ENCODE assay signal across 10 mouse cellular contexts in genomic region chr8:79712676-79713075, GRCm38 (mm10). TPM values are rescaled to one million over a fixed set of nuclear protein-coding genes. Genes with fewer than 3 reads are reported as not detected.
A peak's percentile ranks its signal among the peaks of the same experiment; 100 is the strongest.
DNase-seq lines count a peak whose midpoint lies in the region; ATAC-seq and TF ChIP-seq lines count a peak whose summit lies in the region.
"Had no signal": no experiment of that assay in that cellular context is flagged by ENCODE, and none has a peak within 500 bp of the region (broad histone marks: within the 10 kb centered on the region; RNA-seq: fewer than 3 reads in every experiment).

No protein-coding gene starts in this region.

- DNase-seq in kidney, adult 18-20 months, result no peak
- DNase-seq in embryonic facial prominence, embryonic 10.5 days (ENCODE audit: low spot score), result no peak
- no peak for DNase-seq in hindbrain, postnatal 0 days (ENCODE audit: low spot score)
- no peak for DNase-seq in midbrain, embryonic 14.5 days
- DNase-seq in left cerebral cortex, adult 18-20 months (ENCODE audit: low spot score in 2 of 2), result no peak
- no peak for DNase-seq in layer of hippocampus, adult 9-10 months (ENCODE audit: low spot score)
- DNase-seq in urinary bladder, postnatal 25 days (ENCODE audit: low spot score), result no peak
- DNase-seq: retina, postnatal 1 day had no signal

- no peak for TF ChIP-seq CTCF in hindbrain, postnatal 0 days (IDR thresholded peaks at IDR 0.05; ENCODE audit: low read depth)

- H3K4me2 ChIP-seq in kidney, embryonic 16.5 days (replicated peaks; ENCODE audit: low read depth, low read length), result peak overlapping the region; percentile 45
- H3K4me2 ChIP-seq in hindbrain, postnatal 0 days (ENCODE audit: low read depth, low read length), result peak overlapping the region; percentile 83
- peak overlapping the region; percentile 78 for H3K4me2 ChIP-seq in midbrain, embryonic 14.5 days (ENCODE audit: low read length)

- ATAC-seq in kidney, embryonic 16.5 days (ENCODE audit: low FRiP score, low TSS enrichment), result no peak
- no peak for ATAC-seq in hindbrain, postnatal 0 days
- no peak for ATAC-seq in midbrain, embryonic 14.5 days (ENCODE audit: low FRiP score, low TSS enrichment)
- ATAC-seq: Patski had no signal

- WGBS in kidney, embryonic 16.5 days, result 61% methylated on average over 6 of the region's 6 CpGs
- WGBS in embryonic facial prominence, embryonic 10.5 days, result 51% methylated on average over 6 of the region's 6 CpGs
- 56% methylated on average over 6 of the region's 6 CpGs for WGBS in hindbrain, postnatal 0 days
- WGBS in midbrain, embryonic 14.5 days, result 57% methylated on average over 6 of the region's 6 CpGs

- no peak overlapping the region for H3K27ac ChIP-seq in kidney, embryonic 16.5 days (ENCODE audit: low read length)
- no peak overlapping the region for H3K27ac ChIP-seq in embryonic facial prominence, embryonic 10.5 days (replicated peaks)
- H3K27ac ChIP-seq in hindbrain, postnatal 0 days, result no peak overlapping the region
- no peak overlapping the region for H3K27ac ChIP-seq in midbrain, embryonic 14.5 days (replicated peaks; ENCODE audit: low read depth, low read length)

- no peaks in the 10 kb centered on the region for H3K27me3 ChIP-seq in kidney, embryonic 16.5 days (ENCODE audit: insufficient read depth, low read length)
- H3K27me3 ChIP-seq in embryonic facial prominence, embryonic 10.5 days (replicated peaks; ENCODE audit: low read depth, poor library complexity, severe bottlenecking), result no peaks in the 10 kb centered on the region
- no peaks in the 10 kb centered on the region for H3K27me3 ChIP-seq in hindbrain, postnatal 0 days (ENCODE audit: insufficient read depth, low read length)
- no peaks in the 10 kb centered on the region for H3K27me3 ChIP-seq in midbrain, embryonic 14.5 days (ENCODE audit: control insufficient read depth, insufficient read depth, low read length)
- H3K27me3 ChIP-seq: Patski had no signal

- H3K4me1 ChIP-seq in kidney, embryonic 16.5 days (ENCODE audit: insufficient read depth, low read length), result 0 out of 2 replicates have a peak, but pooled peaks cover 9% of the 10 kb centered on the region
- H3K4me1 ChIP-seq in embryonic facial prominence, embryonic 10.5 days, result peaks cover 15% of the 10 kb centered on the region
- H3K4me1 ChIP-seq in hindbrain, postnatal 0 days (ENCODE audit: insufficient read depth, low read length), result peaks cover 4% of the 10 kb centered on the region; the same call in 1 of the 2 replicates
- peaks cover 3% of the 10 kb centered on the region; the same call in 1 of the 2 replicates for H3K4me1 ChIP-seq in midbrain, embryonic 14.5 days (ENCODE audit: control insufficient read depth, insufficient read depth, low read length)

- no peak overlapping the region for H3K4me3 ChIP-seq in kidney, embryonic 16.5 days (ENCODE audit: low read length)
- H3K4me3 ChIP-seq in embryonic facial prominence, embryonic 10.5 days, result peak overlapping the region; percentile 97
- no peak overlapping the region for H3K4me3 ChIP-seq in hindbrain, postnatal 0 days (ENCODE audit: low read length)
- peak overlapping the region; percentile 85; the same call in 1 of the 2 replicates for H3K4me3 ChIP-seq in midbrain, embryonic 14.5 days (replicated peaks; ENCODE audit: low read depth, low read length)

- no peak overlapping the region for H3K9ac ChIP-seq in kidney, embryonic 16.5 days (replicated peaks; ENCODE audit: low read length)
- H3K9ac ChIP-seq in hindbrain, postnatal 0 days (replicated peaks; ENCODE audit: low read length), result no peak overlapping the region; the same call in 1 of the 2 replicates
- no peak overlapping the region for H3K9ac ChIP-seq in midbrain, embryonic 14.5 days (replicated peaks; ENCODE audit: low read length)

- peaks cover 7% of the 10 kb centered on the region for H3K36me3 ChIP-seq in kidney, embryonic 16.5 days (ENCODE audit: insufficient read depth, low read length)
- peaks cover 35% of the 10 kb centered on the region for H3K36me3 ChIP-seq in embryonic facial prominence, embryonic 10.5 days (replicated peaks)
- H3K36me3 ChIP-seq in hindbrain, postnatal 0 days (ENCODE audit: insufficient read depth, low read length), result peaks cover 2% of the 10 kb centered on the region; the same call in 1 of the 2 replicates
- peaks cover 27% of the 10 kb centered on the region for H3K36me3 ChIP-seq in midbrain, embryonic 14.5 days (ENCODE audit: control insufficient read depth, insufficient read depth, low read length)

- H3K9me3 ChIP-seq in kidney, embryonic 16.5 days (ENCODE audit: low read length), result no peaks in the 10 kb centered on the region
- no peaks in the 10 kb centered on the region for H3K9me3 ChIP-seq in embryonic facial prominence, embryonic 10.5 days
- no peaks in the 10 kb centered on the region for H3K9me3 ChIP-seq in hindbrain, postnatal 0 days (ENCODE audit: low read length)
- H3K9me3 ChIP-seq in midbrain, embryonic 14.5 days (ENCODE audit: control insufficient read depth, low read length), result no peaks in the 10 kb centered on the region

RNA-seq across cellular contexts. Expression of gene Anapc10, which starts 1.1 kb away (rescaled TPM):
- 33.4 and 33.6 TPM in 2 replicates for polyA plus RNA-seq in kidney, embryonic 16.5 days (2015; fragmentation: Nextera tagmentation; extraction: Ambion mirVana)
- polyA plus RNA-seq in embryonic facial prominence, embryonic 10.5 days (2016; fragmentation: Nextera tagmentation; extraction: Ambion mirVana), result 37.0 and 43.5 TPM in 2 replicates
- total RNA-seq in hindbrain, postnatal 0 days (2014; rRNA removed), result 4.6 and 5.4 TPM in 2 replicates
- 40.7 and 43.3 TPM in 2 replicates for polyA plus RNA-seq in hindbrain, postnatal 0 days (2015; fragmentation: Nextera tagmentation; extraction: Ambion mirVana)
- polyA plus RNA-seq in midbrain, embryonic 14.5 days (2014; fragmentation: Nextera tagmentation; extraction: Ambion mirVana), result 40.1 and 42.6 TPM in 2 replicates
- 10 to 100 TPM in 1 of 2 experiments, 1 to 10 TPM in 1; 9.6 to 10.4 TPM for total RNA-seq in left cerebral cortex, adult 18-20 months (2021)

RNA-seq across cellular contexts. Expression of gene Abce1, which starts 1.1 kb away (rescaled TPM):
- 105 and 106 TPM in 2 replicates for polyA plus RNA-seq in kidney, embryonic 16.5 days (2015; fragmentation: Nextera tagmentation; extraction: Ambion mirVana)
- polyA plus RNA-seq in embryonic facial prominence, embryonic 10.5 days (2016; fragmentation: Nextera tagmentation; extraction: Ambion mirVana), result 142 TPM in 2 replicates
- 78.5 and 83.5 TPM in 2 replicates for total RNA-seq in hindbrain, postnatal 0 days (2014; rRNA removed)
- polyA plus RNA-seq in hindbrain, postnatal 0 days (2015; fragmentation: Nextera tagmentation; extraction: Ambion mirVana), result 61.3 and 61.5 TPM in 2 replicates
- 57.6 and 86.1 TPM in 2 replicates for polyA plus RNA-seq in midbrain, embryonic 14.5 days (2014; fragmentation: Nextera tagmentation; extraction: Ambion mirVana)
- 10 to 100 TPM; 64.3 to 70.0 TPM for total RNA-seq in left cerebral cortex, adult 18-20 months (2021)

Comparison
In these comparisons a context has a peak if more than half of its experiments do, and no peak if none do; other contexts are left out.
1. H3K4me3 ChIP-seq: peak in embryonic facial prominence, embryonic 10.5 days (single experiment) and midbrain, embryonic 14.5 days (single experiment); none in kidney, embryonic 16.5 days (single experiment) and hindbrain, postnatal 0 days (single experiment).
2. Peak in every context shown above with its lines, with median percentiles within 50 percentile points of each other: H3K4me2 ChIP-seq.